Mouse (Mus musculus): ENCODE results near the gene Tsc22d2. TPM values are rescaled to one million over a fixed set of nuclear protein-coding genes. Genes with fewer than 3 reads are reported as not detected.
"Not testable (repeated sequence)": the region's sequence is repeated elsewhere in the genome, so short reads cannot be mapped to it uniquely, and the experiment has no call there.

The Tsc22d2 gene
- polyA plus RNA-seq, 1 experiment from 2014 or later, result 19.3 TPM

GRCm38 (mm10) chr3:58449487-58449886 lies 35.0 kb downstream of the Tsc22d2 start:
- no peaks in the 10 kb centered on the region for H3K9me3 ChIP-seq
- no peak for ATAC-seq (ENCODE audit: insufficient number of reproducible peaks, insufficient read depth, low FRiP score, low TSS enrichment)
- no peak overlapping the region for H3K4me3 ChIP-seq
- H3K4me1 ChIP-seq, result no peaks in the 10 kb centered on the region
- WGBS, result 93% methylated on average over 3 of the region's 3 CpGs
- no peak overlapping the region for H3K4me2 ChIP-seq (replicated peaks)
- H3K27ac ChIP-seq, result no peak overlapping the region
- no peaks in the 10 kb centered on the region for H3K36me3 ChIP-seq
- no peak overlapping the region for H3K9ac ChIP-seq
- no peaks in the 10 kb centered on the region for H3K27me3 ChIP-seq

DNA sequence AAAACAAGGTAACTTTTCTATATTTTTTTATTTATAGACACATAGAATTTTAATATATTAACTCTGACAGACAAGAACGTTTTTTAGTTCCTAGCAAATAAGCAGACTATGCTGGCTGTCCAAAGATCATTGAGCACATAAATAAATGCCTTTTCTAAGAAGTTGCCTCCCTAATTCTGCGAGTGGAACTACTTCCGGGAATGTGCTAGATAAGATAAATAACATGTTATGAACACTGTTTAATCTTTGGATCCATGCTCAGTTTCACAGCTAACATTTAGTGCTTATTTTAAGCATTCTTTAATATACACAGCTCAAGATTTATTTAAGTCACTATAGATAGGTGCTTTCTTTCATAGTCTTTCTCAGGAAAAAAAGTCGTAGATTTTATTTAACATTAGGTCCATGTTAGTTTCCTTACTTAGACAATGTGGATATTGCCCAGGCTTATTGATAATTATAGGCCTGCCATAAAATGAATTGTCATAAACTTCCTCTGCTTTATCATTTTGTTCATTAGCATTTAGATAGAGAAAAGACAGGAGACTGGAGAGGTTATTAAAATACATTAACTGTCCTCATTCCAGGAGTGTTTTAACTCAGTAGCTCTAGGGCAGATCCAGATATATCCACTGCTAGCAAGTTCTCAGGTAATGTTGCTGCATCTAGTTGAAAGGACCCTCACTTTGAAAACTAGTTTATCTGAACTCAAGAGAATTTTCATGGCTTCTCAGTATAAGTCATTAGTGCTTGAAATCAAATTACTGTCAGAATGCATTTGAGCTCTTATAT lies 40.1 kb downstream of the Tsc22d2 start:
- Histone ChIP-seq H3K4me3 (no peak overlapping the region), H3K27me3 (no peaks in the 10 kb centered on the region), H3K36me3 (no peaks in the 10 kb centered on the region), H3K9me3 (no peaks in the 10 kb centered on the region), H3K4me1 (no peaks in the 10 kb centered on the region), H3K27ac (no peak overlapping the region), H3K4me2 (replicated peaks) (no peak overlapping the region), H3K9ac (no peak overlapping the region)
- WGBS, result 88% methylated on average over 4 of the region's 4 CpGs
- ATAC-seq (ENCODE audit: insufficient number of reproducible peaks, insufficient read depth, low FRiP score, low TSS enrichment), result no peak

DNA sequence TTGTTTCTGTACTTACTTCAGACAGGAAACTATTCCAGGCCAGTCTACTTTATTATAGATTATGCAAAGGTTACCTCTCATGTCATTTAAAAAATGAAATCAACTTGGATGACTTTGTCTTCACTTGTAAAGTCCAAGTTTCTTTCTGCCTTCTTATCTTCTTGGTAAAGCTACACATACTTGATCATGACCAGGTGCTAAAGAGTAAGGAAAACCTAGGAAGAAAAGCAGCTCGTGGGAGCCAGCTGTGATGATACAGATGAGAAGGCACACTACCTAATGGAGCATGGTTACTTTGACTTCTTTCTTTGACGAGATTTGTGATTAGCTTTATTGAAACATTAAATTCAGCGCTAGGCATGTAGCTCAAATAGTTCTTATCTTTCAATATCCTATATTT lies 40.7 kb downstream of the Tsc22d2 start:
- H3K4me3 ChIP-seq, result no peak overlapping the region
- no peak overlapping the region for H3K4me2 ChIP-seq (replicated peaks)
- H3K9me3 ChIP-seq, result no peaks in the 10 kb centered on the region
- H3K36me3 ChIP-seq, result peaks cover 3% of the 10 kb centered on the region; the same call in 1 of the 2 replicates
- no peak overlapping the region for H3K9ac ChIP-seq
- ATAC-seq (ENCODE audit: insufficient number of reproducible peaks, insufficient read depth, low FRiP score, low TSS enrichment), result no peak
- no peak overlapping the region for H3K27ac ChIP-seq
- 82% methylated on average over 3 of the region's 3 CpGs for WGBS
- H3K27me3 ChIP-seq, result no peaks in the 10 kb centered on the region
- no peaks in the 10 kb centered on the region for H3K4me1 ChIP-seq

DNA sequence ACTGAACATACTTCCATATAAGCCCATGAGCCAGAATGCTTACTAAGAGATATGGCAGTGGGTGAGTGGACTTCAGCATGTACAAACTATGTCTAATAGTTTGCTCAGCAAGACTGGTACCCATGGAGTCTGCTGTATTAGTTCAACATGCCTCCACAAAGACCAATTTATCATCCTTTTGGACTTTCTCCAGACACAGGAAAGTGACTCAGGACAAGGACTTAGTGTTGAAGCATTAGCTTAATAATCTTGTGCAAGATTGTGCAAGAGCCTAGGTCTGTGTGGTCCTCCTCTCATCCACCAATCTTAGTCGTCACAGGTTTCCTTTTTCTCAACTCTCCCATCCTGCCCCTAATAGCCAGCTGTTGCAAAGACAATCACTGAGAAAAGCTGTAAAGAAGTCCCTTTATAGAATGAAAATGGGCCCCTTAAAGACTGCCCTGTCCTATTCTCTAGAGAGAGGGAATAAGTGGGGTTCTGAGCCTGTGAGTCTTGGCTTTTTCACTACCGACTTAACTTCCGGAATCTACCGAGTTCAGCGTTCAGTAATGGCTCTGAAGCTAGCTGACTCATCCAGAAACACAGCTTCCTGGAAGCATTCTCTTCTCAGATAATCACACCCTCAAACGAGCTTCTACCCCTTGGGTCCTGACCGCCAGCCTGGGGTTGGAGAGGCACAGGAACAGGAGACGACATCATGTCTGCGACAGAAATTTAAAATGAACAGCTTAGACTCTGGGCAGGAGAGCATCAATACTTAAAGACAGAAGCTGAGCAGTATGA lies 55.3 kb downstream of the Tsc22d2 start:
- Histone ChIP-seq H3K36me3 (no peaks in the 10 kb centered on the region), H3K9ac (no peak overlapping the region), H3K4me2 (replicated peaks) (no peak overlapping the region), H3K4me3 (no peak overlapping the region), H3K27ac (no peak overlapping the region), H3K4me1 (no peaks in the 10 kb centered on the region), H3K9me3 (no peaks in the 10 kb centered on the region), H3K27me3 (no peaks in the 10 kb centered on the region)
- WGBS, result 77% methylated on average over 9 of the region's 9 CpGs
- no peak for ATAC-seq (ENCODE audit: insufficient number of reproducible peaks, insufficient read depth, low FRiP score, low TSS enrichment)

DNA sequence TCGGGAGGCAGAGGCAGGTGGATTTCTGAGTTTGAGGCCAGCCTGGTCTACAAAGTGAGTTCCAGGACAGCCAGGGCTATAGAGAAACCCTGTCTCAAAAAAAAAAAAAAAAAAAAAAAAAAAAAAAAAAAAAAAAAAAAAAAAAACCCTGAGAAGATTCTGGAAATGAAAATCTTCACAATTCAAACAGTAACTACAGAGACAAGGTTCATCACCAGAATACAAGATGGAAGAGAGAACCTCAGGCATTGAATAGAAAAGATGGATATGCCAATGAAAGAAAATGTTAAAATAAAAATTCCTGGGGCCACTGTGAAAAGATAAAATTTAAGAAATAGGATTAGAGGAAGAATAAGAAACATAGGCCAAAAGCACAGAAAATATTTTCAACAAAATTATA lies 60.8 kb downstream of the Tsc22d2 start:
- H3K9ac ChIP-seq; H3K27me3 ChIP-seq; H3K4me1 ChIP-seq; H3K9me3 ChIP-seq; H3K36me3 ChIP-seq; H3K27ac ChIP-seq; H3K4me2 ChIP-seq (replicated peaks); H3K4me3 ChIP-seq; ATAC-seq (ENCODE audit: insufficient number of reproducible peaks, insufficient read depth, low FRiP score, low TSS enrichment): not testable (repeated sequence)
- WGBS, result 94% methylated on average over 1 of the region's 1 CpGs

- Histone ChIP-seq H3K9ac (no peak overlapping the region), H3K9me3 (no peaks in the 10 kb centered on the region), H3K4me3 (no peak overlapping the region), H3K36me3 (no peaks in the 10 kb centered on the region), H3K4me1 (no peaks in the 10 kb centered on the region), H3K4me2 (replicated peaks) (no peak overlapping the region), H3K27ac (no peak overlapping the region), H3K27me3 (no peaks in the 10 kb centered on the region)
- ATAC-seq (ENCODE audit: insufficient number of reproducible peaks, insufficient read depth, low FRiP score, low TSS enrichment), result no peak
- 86% methylated on average over 2 of the region's 2 CpGs for WGBS
These were observed 64.4 kb downstream of the Tsc22d2 start for GRCm38 (mm10) chr3:58478755-58479455.

- Histone ChIP-seq H3K4me3 (no peak overlapping the region), H3K4me1 (no peaks in the 10 kb centered on the region), H3K9ac (no peak overlapping the region), H3K27me3 (no peaks in the 10 kb centered on the region), H3K36me3 (no peaks in the 10 kb centered on the region), H3K4me2 (replicated peaks) (no peak overlapping the region), H3K27ac (no peak overlapping the region), H3K9me3 (no peaks in the 10 kb centered on the region)
- ATAC-seq (ENCODE audit: insufficient number of reproducible peaks, insufficient read depth, low FRiP score, low TSS enrichment), result no peak
- WGBS, result 64% methylated on average over 7 of the region's 7 CpGs
These were observed 71.4 kb downstream of the Tsc22d2 start for GRCm38 (mm10) chr3:58485883-58486282.

DNA sequence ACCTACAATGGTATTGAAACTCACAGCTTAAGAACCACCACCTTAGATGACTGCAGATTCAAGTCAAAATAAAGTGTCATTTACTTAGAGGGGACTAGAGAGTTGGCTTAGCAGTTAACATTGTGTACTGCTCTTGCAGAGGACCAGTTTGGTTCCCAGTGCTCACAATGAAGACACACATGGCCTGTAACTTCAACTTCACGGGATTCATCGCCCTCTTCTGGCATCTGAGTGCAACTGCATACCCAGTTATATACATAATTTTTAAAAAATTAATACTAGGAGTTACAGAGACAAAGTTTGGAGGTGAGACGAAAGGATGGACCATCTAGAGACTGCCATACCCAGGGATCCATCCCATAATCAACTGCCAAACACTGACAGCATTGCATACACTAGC lies 72.6 kb downstream of the Tsc22d2 start:
- Histone ChIP-seq H3K27me3 (no peaks in the 10 kb centered on the region), H3K4me1 (no peaks in the 10 kb centered on the region), H3K4me2 (replicated peaks) (no peak overlapping the region), H3K36me3 (no peaks in the 10 kb centered on the region), H3K9me3 (no peaks in the 10 kb centered on the region), H3K9ac (no peak overlapping the region), H3K4me3 (no peak overlapping the region), H3K27ac (no peak overlapping the region)
- no peak for ATAC-seq (ENCODE audit: insufficient number of reproducible peaks, insufficient read depth, low FRiP score, low TSS enrichment)
- WGBS, result 72% methylated on average over 3 of the region's 3 CpGs

DNA sequence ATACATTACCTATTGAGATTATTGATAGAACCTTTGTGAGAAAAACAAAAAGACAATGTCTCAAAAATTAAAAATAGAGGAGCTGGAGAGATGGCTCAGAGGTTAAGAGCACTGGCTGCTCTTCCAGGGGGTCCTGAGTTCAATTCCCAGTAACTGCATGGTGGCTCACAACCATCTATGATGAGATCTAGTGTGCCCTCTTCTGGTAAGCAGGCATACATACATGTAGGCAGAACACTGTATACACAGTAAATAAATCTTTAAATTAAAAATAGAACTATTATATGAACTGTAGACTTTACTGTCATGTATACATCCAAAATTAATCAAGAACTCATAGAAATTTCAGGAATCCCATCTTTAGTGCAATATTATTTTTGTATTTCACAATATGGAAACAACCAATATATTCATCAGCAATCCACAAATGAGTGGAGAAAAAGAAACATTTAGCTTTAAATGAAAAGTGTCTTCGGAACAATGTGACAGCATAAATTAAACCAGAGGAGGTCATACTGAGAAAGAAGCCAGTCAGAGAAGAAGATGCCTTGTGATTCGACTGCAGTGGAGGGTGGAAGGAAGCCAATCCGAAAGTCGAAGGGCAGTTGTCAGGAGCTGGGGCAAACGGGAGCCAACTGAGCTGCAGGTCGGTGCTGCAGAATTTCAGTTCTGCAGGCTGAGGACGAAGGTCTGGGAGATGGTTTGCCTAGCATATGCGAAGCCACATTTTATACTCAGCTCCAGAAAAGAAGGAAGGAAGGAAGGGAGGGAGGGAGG lies 73.7 kb downstream of the Tsc22d2 start:
- no peak overlapping the region for H3K27ac ChIP-seq
- H3K9ac ChIP-seq, result no peak overlapping the region
- no peak overlapping the region for H3K4me2 ChIP-seq (replicated peaks)
- no peaks in the 10 kb centered on the region for H3K27me3 ChIP-seq
- 84% methylated on average over 8 of the region's 8 CpGs for WGBS
- no peak overlapping the region for H3K4me3 ChIP-seq
- no peaks in the 10 kb centered on the region for H3K9me3 ChIP-seq
- no peaks in the 10 kb centered on the region for H3K4me1 ChIP-seq
- no peaks in the 10 kb centered on the region for H3K36me3 ChIP-seq
- ATAC-seq (ENCODE audit: insufficient number of reproducible peaks, insufficient read depth, low FRiP score, low TSS enrichment), result no peak

DNA sequence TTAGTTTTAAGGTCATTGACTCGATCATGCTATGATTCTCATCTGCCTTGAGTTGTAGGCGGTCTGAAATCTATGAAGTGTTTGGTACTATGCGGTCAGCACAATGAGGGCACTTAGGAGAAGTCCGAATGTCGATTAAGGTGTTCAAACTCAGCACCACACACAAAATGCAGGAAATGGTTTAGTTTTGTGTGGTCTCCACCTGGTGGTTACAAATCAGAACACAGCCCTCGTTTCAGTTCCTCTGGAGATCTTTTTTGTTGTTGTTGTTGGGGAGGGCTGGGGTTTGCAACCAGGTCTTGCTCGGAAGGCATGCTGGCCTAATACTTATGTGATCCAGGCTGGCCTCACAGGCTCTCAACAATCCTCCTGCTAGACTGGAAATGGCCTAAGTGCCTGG lies 76.3 kb downstream of the Tsc22d2 start:
- Histone ChIP-seq H3K36me3 (no peaks in the 10 kb centered on the region), H3K27ac (no peak overlapping the region), H3K9ac (no peak overlapping the region), H3K27me3 (no peaks in the 10 kb centered on the region), H3K4me3 (no peak overlapping the region), H3K4me1 (no peaks in the 10 kb centered on the region), H3K4me2 (replicated peaks) (no peak overlapping the region), H3K9me3 (no peaks in the 10 kb centered on the region)
- WGBS, result 73% methylated on average over 7 of the region's 7 CpGs
- no peak for ATAC-seq (ENCODE audit: insufficient number of reproducible peaks, insufficient read depth, low FRiP score, low TSS enrichment)

DNA sequence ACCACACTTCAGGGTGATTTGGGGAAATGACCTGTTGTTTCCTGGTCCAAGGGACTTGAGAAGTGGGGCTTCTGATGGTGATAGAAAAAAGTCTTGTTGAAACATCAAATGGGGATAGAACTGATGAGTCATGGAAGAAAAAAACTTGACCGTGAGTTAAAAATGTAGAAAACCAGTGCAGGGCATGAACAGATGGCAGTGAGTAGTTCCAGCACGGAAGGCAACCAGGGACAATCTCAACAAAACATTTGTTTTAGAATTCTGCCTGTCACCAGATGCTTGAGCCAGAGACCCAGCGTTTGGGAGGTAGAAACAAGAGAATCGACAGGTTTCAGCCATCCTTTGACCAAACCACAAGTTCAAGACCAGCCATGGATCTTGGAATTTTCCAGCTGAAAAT lies 79.1 kb downstream of the Tsc22d2 start:
- H3K4me1 ChIP-seq, result no peaks in the 10 kb centered on the region
- no peaks in the 10 kb centered on the region for H3K27me3 ChIP-seq
- no peak overlapping the region for H3K4me3 ChIP-seq
- no peaks in the 10 kb centered on the region for H3K36me3 ChIP-seq
- no peaks in the 10 kb centered on the region for H3K9me3 ChIP-seq
- ATAC-seq (ENCODE audit: insufficient number of reproducible peaks, insufficient read depth, low FRiP score, low TSS enrichment), result no peak
- no peak overlapping the region for H3K4me2 ChIP-seq (replicated peaks)
- WGBS, result 83% methylated on average over 4 of the region's 4 CpGs
- H3K9ac ChIP-seq, result no peak overlapping the region
- no peak overlapping the region for H3K27ac ChIP-seq
